Mouse (Mus musculus): ENCODE data around the gene Sdad1. TPM values are rescaled to one million over a fixed set of nuclear protein-coding genes. Genes with fewer than 3 reads are reported as not detected.
A peak's percentile ranks its signal among the peaks of the same experiment; 100 is the strongest.

Gene Sdad1
- polyA plus RNA-seq, 2 experiments, result 9.5 to 17.4 TPM

DNA sequence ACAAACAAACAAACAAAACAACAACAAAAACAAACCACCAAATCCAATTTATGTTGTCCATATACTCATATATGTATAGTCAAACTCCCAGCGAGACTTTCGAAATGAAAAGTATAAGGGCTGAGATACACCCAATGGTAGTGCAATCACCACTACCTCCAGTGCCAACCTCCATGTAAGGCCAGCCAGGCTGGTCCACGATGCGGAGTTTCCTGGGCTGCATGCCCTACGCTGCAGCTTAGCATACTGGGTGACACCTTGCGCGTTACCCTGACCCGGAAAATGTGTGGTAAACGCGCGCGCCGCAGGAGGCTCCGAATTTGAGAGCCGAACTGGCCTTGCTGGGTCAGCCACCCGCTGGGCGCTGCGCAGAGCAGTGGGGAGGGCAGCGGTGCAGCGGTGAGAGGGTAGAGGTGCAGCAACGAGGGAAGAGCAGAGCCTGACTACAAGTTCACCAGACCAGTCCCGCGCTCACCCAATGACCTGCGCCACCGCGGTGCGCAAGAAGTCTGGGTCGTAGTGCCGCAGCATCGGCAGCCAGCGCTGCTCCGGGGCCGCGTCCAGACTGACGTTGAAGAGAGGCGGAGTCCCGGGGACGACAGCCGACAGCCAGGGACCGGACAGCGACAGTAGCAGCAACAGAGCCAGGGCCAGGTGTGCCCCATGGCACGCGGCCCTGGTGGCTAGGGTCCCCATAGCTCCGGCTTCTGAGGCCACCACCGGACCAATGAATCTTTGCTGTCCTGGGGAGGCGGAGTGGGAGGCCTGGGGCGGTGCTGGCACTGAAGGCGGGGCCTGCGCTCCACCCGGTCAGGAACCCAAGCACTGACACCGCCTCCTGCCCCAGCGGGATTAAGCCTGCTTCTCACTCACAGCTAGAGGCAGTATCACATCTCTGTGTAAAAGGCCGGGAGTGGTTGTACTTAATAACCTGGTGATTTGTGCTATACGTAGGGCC lies 32.6 kb downstream of the Sdad1 start, which contains the start of gene Naaa:
Naaa (minus strand) TSS at position 734 of the 958 bp plus-strand sequence.
- Histone ChIP-seq H3K36me3 (replicated peaks; ENCODE audit: control insufficient read depth, insufficient read depth, low read depth) (no peaks in the 10 kb centered on the region), H3K4me1 (replicated peaks; ENCODE audit: control insufficient read depth in 2 of 2, insufficient read depth in 2 of 2, low read length in 1 of 2) (peaks cover 3 to 14% of the 10 kb centered on the region in 2 experiments), H3K27ac (no peak within 1 kb of the TSS), H3K4me2 (ENCODE audit: low read depth) (peak within 1 kb of the TSS; percentile 90), H3K9me3 (ENCODE audit: control insufficient read depth, low read length) (no peaks in the 10 kb centered on the region), H3K4me3 (ENCODE audit: insufficient read depth in 1 of 2, low read depth in 2 of 2, low read length in 2 of 2) (peak within 1 kb of the TSS; percentile 67 to 81), H3K9ac (replicated peaks) (peak within 1 kb of the TSS; percentile 40), H3K27me3 (ENCODE audit: control insufficient read depth, insufficient read depth, low read length) (peaks cover 6% of the 10 kb centered on the region)
- ATAC-seq (ENCODE audit: insufficient read depth) (peak; percentile 87), DNase-seq (ENCODE audit: low read depth in 3 of 3, low spot score in 3 of 3) (peak; percentile 52 to 64 (median 59))
- TF ChIP-seq CTCF (IDR thresholded peaks at IDR 0.05; ENCODE audit: low read depth) (peak; percentile 66), EP300 (IDR thresholded peaks at IDR 0.05; ENCODE audit: low read depth) (no peak)
- WGBS (ENCODE audit: insufficient replicate concordance), result 2% methylated on average over 54 of the region's 54 CpGs

DNA sequence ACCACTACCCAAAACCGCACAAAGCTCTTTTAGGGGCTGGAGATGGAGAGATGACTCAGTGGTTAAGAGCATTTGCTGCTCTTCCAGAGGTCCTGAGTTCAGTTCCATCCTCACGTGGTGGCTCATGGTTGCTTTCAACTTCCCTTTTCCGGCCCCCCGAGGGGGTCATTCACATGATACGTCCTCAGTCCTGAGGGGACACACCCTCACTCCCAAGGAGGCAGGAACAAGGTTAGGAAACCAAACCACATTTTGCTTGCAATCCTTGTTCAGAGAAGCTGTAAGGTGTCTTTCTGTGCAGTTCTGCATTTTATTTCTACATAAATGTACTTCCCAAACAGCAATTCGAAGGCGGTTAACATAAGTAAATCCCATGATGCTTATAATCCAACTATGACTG lies 39.8 kb downstream of the Sdad1 start:
- Histone ChIP-seq H3K4me1 (replicated peaks; ENCODE audit: control insufficient read depth in 2 of 2, insufficient read depth in 2 of 2, low read length in 1 of 2) (no peaks in the 10 kb centered on the region), H3K9ac (replicated peaks) (no peak overlapping the region), H3K36me3 (replicated peaks; ENCODE audit: control insufficient read depth, insufficient read depth, low read depth) (no peaks in the 10 kb centered on the region), H3K27ac (no peak overlapping the region), H3K27me3 (ENCODE audit: control insufficient read depth, insufficient read depth, low read length) (no peaks in the 10 kb centered on the region), H3K9me3 (ENCODE audit: control insufficient read depth, low read length) (no peaks in the 10 kb centered on the region), H3K4me2 (ENCODE audit: low read depth) (no peak overlapping the region), H3K4me3 (ENCODE audit: insufficient read depth in 1 of 2, low read depth in 2 of 2, low read length in 2 of 2) (no peak overlapping the region)
- ATAC-seq (ENCODE audit: insufficient read depth) (no peak), DNase-seq (ENCODE audit: low read depth in 3 of 3, low spot score in 3 of 3) (no peak)
- WGBS (ENCODE audit: insufficient replicate concordance), result 52% methylated on average over 7 of the region's 7 CpGs
- no peak for TF ChIP-seq EP300 (IDR thresholded peaks at IDR 0.05; ENCODE audit: low read depth)
- TF ChIP-seq CTCF (IDR thresholded peaks at IDR 0.05; ENCODE audit: low read depth), result no peak

DNA sequence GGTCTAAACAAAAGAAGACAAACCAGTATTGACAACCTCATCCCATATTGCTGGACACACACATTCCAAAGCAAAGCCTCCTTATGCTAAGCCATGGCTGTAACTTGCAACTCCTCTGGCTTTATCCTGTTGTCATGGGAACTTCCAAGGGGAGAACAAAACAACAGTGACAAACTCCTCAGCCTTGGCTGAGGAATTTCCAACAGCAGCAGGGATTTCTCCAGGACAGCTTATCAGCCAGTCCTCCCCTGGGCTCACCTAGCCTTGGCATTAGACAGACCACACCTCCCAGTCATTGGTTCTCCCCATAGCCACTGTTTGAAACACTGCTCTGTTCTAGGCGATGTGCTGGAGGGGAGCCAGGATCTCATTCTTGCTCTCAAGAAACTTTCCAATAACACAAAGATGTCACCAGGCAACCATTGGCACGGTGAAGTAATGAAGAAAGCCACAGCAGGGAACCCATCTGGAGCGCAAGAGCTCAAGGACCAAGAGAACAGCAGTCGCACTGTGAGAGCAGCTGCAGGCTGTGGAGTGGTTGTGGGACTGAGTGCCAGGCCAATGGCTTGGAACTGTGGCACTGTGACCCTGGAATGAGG lies 46.4 kb downstream of the Sdad1 start:
- Histone ChIP-seq H3K36me3 (replicated peaks; ENCODE audit: control insufficient read depth, insufficient read depth, low read depth) (no peaks in the 10 kb centered on the region), H3K27ac (no peak overlapping the region), H3K4me3 (ENCODE audit: insufficient read depth in 1 of 2, low read depth in 2 of 2, low read length in 2 of 2) (no peak overlapping the region), H3K27me3 (ENCODE audit: control insufficient read depth, insufficient read depth, low read length) (peaks cover 4% of the 10 kb centered on the region; the same call in 1 of the 2 replicates), H3K4me2 (ENCODE audit: low read depth) (no peak overlapping the region), H3K4me1 (replicated peaks; ENCODE audit: control insufficient read depth in 2 of 2, insufficient read depth in 2 of 2, low read length in 1 of 2) (no peaks in the 10 kb centered on the region), H3K9ac (replicated peaks) (no peak overlapping the region), H3K9me3 (ENCODE audit: control insufficient read depth, low read length) (no peaks in the 10 kb centered on the region)
- DNase-seq (ENCODE audit: low read depth in 3 of 3, low spot score in 3 of 3) (no peak), ATAC-seq (ENCODE audit: insufficient read depth) (no peak)
- no peak for TF ChIP-seq EP300 (IDR thresholded peaks at IDR 0.05; ENCODE audit: low read depth)
- TF ChIP-seq CTCF (IDR thresholded peaks at IDR 0.05; ENCODE audit: low read depth), result no peak
- 66% methylated on average over 4 of the region's 4 CpGs for WGBS (ENCODE audit: insufficient replicate concordance)

DNA sequence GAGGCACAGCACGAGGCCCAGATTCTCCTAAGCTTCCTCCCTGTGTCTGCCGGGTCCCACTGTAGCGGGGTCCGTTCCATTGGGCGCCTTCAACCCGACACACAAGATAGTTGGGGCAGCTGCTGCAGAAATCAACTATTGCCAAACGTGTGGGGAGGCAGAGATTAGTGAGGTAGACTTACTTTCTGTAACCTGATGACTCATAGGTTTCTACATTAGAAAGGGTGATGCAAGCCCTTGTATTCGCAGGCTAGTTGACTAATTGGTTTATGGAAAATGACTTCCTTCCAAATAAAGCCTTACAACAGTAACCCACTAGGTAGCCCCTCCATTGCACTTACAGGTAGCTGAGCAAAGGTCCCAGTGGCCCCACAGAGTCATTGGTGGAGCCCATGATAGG lies 47.6 kb downstream of the Sdad1 start:
- H3K27me3 ChIP-seq (ENCODE audit: control insufficient read depth, insufficient read depth, low read length), result peaks cover 4% of the 10 kb centered on the region; the same call in 1 of the 2 replicates
- WGBS (ENCODE audit: insufficient replicate concordance), result 68% methylated on average over 8 of the region's 8 CpGs
- no peaks in the 10 kb centered on the region for H3K36me3 ChIP-seq (replicated peaks; ENCODE audit: control insufficient read depth, insufficient read depth, low read depth)
- H3K9ac ChIP-seq (replicated peaks), result no peak overlapping the region
- H3K4me2 ChIP-seq (ENCODE audit: low read depth), result no peak overlapping the region
- H3K4me1 ChIP-seq (replicated peaks; ENCODE audit: control insufficient read depth in 2 of 2, insufficient read depth in 2 of 2, low read length in 1 of 2), result no peaks in the 10 kb centered on the region
- H3K4me3 ChIP-seq (ENCODE audit: insufficient read depth in 1 of 2, low read depth in 2 of 2, low read length in 2 of 2), result no peak overlapping the region
- TF ChIP-seq CTCF (IDR thresholded peaks at IDR 0.05; ENCODE audit: low read depth), result no peak
- TF ChIP-seq EP300 (IDR thresholded peaks at IDR 0.05; ENCODE audit: low read depth), result no peak
- no peak overlapping the region for H3K27ac ChIP-seq
- no peaks in the 10 kb centered on the region for H3K9me3 ChIP-seq (ENCODE audit: control insufficient read depth, low read length)
- no peak for DNase-seq (ENCODE audit: low read depth in 3 of 3, low spot score in 3 of 3)
- no peak for ATAC-seq (ENCODE audit: insufficient read depth)

DNA sequence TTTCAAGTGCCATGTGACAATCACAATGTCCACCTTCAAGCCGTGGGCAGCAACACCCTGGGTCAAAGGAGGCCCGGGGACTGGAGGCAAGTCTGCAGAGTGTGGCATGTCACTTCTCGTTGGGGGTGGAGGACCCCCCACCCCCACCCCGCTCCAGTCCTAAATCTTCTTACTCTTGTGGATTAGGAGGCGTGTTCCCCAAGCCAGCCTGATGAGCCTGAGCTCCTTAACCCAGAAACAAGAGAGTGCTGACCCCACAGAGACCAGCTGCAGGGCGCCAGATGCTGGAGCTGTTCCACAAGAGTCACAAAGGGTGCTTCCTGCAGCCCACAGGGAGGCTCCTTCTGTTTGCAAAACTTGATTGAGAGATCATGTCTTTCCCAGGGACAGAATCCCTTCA lies 54.1 kb downstream of the Sdad1 start, which contains the start of gene Ppef2:
Ppef2 (minus strand) TSS at position 61 of the 400 bp plus-strand sequence.
- no peak for ATAC-seq (ENCODE audit: insufficient read depth)
- no peak within 1 kb of the TSS for H3K9ac ChIP-seq (replicated peaks)
- H3K4me1 ChIP-seq (replicated peaks; ENCODE audit: control insufficient read depth in 2 of 2, insufficient read depth in 2 of 2, low read length in 1 of 2), result no peaks in the 10 kb centered on the region
- 15% methylated on average over 6 of the region's 6 CpGs for WGBS (ENCODE audit: insufficient replicate concordance)
- no peak for DNase-seq (ENCODE audit: low read depth in 3 of 3, low spot score in 3 of 3)
- TF ChIP-seq CTCF (IDR thresholded peaks at IDR 0.05; ENCODE audit: low read depth) (no peak), EP300 (IDR thresholded peaks at IDR 0.05; ENCODE audit: low read depth) (no peak)
- H3K27ac ChIP-seq, result no peak within 1 kb of the TSS
- no peak within 1 kb of the TSS for H3K4me3 ChIP-seq (ENCODE audit: insufficient read depth in 1 of 2, low read depth in 2 of 2, low read length in 2 of 2)
- H3K4me2 ChIP-seq (ENCODE audit: low read depth), result no peak within 1 kb of the TSS
- no peaks in the 10 kb centered on the region for H3K36me3 ChIP-seq (replicated peaks; ENCODE audit: control insufficient read depth, insufficient read depth, low read depth)
- peaks cover 6% of the 10 kb centered on the region; the same call in 1 of the 2 replicates for H3K27me3 ChIP-seq (ENCODE audit: control insufficient read depth, insufficient read depth, low read length)
- H3K9me3 ChIP-seq (ENCODE audit: control insufficient read depth, low read length), result no peaks in the 10 kb centered on the region
